Mouse (Mus musculus): ENCODE measurements around the gene Olig2. TPM values are rescaled to one million over a fixed set of nuclear protein-coding genes. Genes with fewer than 3 reads are reported as not detected.

Gene Olig2
- total RNA-seq (2012; rRNA removed) (not detected in 2 replicates), polyA plus RNA-seq (2012; ENCODE audit: insufficient read depth in 1 of 2, insufficient read length in 2 of 2, low read depth in 1 of 2, low replicate concordance in 2 of 2, missing spikeins in 1 of 2) (not detected)

GRCm38 (mm10) chr16:91225233-91226037, at the start of gene Olig2:
TSS of gene Olig2 (plus strand) at chr16:91225457.
- no peak within 1 kb of the TSS for H3K27ac ChIP-seq (ENCODE audit: control insufficient read depth, low read depth, low read length)
- H3K27me3 ChIP-seq (ENCODE audit: control insufficient read depth in 1 of 2, insufficient read depth in 2 of 2, low read length in 2 of 2), result no peaks in the 10 kb centered on the region
- no peaks in the 10 kb centered on the region for H3K4me1 ChIP-seq (ENCODE audit: control insufficient read depth in 1 of 2, insufficient read depth in 2 of 2, low read length in 2 of 2)
- no peaks in the 10 kb centered on the region for H3K79me2 ChIP-seq (ENCODE audit: control insufficient read depth, insufficient read depth, low read length, poor library complexity)
- no peaks in the 10 kb centered on the region for H3K9me3 ChIP-seq (replicated peaks; ENCODE audit: insufficient read depth, low read length)
- TF ChIP-seq POLR2AphosphoS2 (IDR thresholded peaks at IDR 0.05; ENCODE audit: low read length) (no peak), E2F4 (IDR thresholded peaks at IDR 0.05; ENCODE audit: borderline replicate concordance, low read depth, low read length) (no peak), RAD21 (IDR thresholded peaks at IDR 0.05; ENCODE audit: low read depth, low read length) (no peak), POLR2AphosphoS5 (IDR thresholded peaks at IDR 0.05; ENCODE audit: borderline replicate concordance, low read depth, low read length) (no peak), CTCF (IDR thresholded peaks at IDR 0.05 in 2 of 3, conservative IDR thresholded peaks at IDR 0.05 in 1 of 3; ENCODE audit: control insufficient read depth in 1 of 3, insufficient read depth in 1 of 3, low read depth in 2 of 3, low read length in 3 of 3, poor library complexity in 1 of 3, severe bottlenecking in 1 of 3) (no peak), TAL1 (IDR thresholded peaks at IDR 0.05; ENCODE audit: low read length) (no peak), TBP (IDR thresholded peaks at IDR 0.05; ENCODE audit: low read depth, low read length) (no peak), HCFC1 (IDR thresholded peaks at IDR 0.05; ENCODE audit: low read depth, low read length) (no peak)
- no peak within 1 kb of the TSS for H3K4me3 ChIP-seq (ENCODE audit: control insufficient read depth in 1 of 2, insufficient read depth in 1 of 2, low read depth in 2 of 2, low read length in 2 of 2)
- no peak for DNase-seq (ENCODE audit: low read depth, low spot score)
- no peak within 1 kb of the TSS for H3K9ac ChIP-seq (ENCODE audit: control insufficient read depth, low read depth, low read length, poor library complexity, severe bottlenecking)
- no peaks in the 10 kb centered on the region for H3K36me3 ChIP-seq (ENCODE audit: control insufficient read depth in 1 of 2, insufficient read depth in 2 of 2, low read length in 2 of 2)

- Histone ChIP-seq H3K9ac (ENCODE audit: control insufficient read depth, low read depth, low read length, poor library complexity, severe bottlenecking) (no peak overlapping the region), H3K79me2 (ENCODE audit: control insufficient read depth, insufficient read depth, low read length, poor library complexity) (no peaks in the 10 kb centered on the region), H3K36me3 (ENCODE audit: control insufficient read depth in 1 of 2, insufficient read depth in 2 of 2, low read length in 2 of 2) (no peaks in the 10 kb centered on the region), H3K4me3 (ENCODE audit: control insufficient read depth in 1 of 2, insufficient read depth in 1 of 2, low read depth in 2 of 2, low read length in 2 of 2) (no peak overlapping the region), H3K9me3 (replicated peaks; ENCODE audit: insufficient read depth, low read length) (no peaks in the 10 kb centered on the region), H3K27me3 (ENCODE audit: control insufficient read depth in 1 of 2, insufficient read depth in 2 of 2, low read length in 2 of 2) (peaks cover 7 to 12% of the 10 kb centered on the region in 2 experiments; a peak in 3 of 4 replicates), H3K27ac (ENCODE audit: control insufficient read depth, low read depth, low read length) (no peak overlapping the region), H3K4me1 (ENCODE audit: control insufficient read depth in 1 of 2, insufficient read depth in 2 of 2, low read length in 2 of 2) (no peaks in the 10 kb centered on the region)
- TF ChIP-seq ELF1 (IDR thresholded peaks at IDR 0.05; ENCODE audit: low read depth, low read length), result no peak
- no peak for TF ChIP-seq NELFE (IDR thresholded peaks at IDR 0.05; ENCODE audit: low read depth, low read length)
- TF ChIP-seq ZKSCAN1 (IDR thresholded peaks at IDR 0.05; ENCODE audit: low read depth, low read length), result no peak
- no peak for TF ChIP-seq CHD1 (IDR thresholded peaks at IDR 0.05; ENCODE audit: low read depth, low read length)
- TF ChIP-seq MAX (IDR thresholded peaks at IDR 0.05; ENCODE audit: low read length), result no peak
- TF ChIP-seq GATA1 (IDR thresholded peaks at IDR 0.05; ENCODE audit: low read depth, low read length), result no peak
- no peak for TF ChIP-seq CTCF (IDR thresholded peaks at IDR 0.05 in 2 of 3, conservative IDR thresholded peaks at IDR 0.05 in 1 of 3; ENCODE audit: control insufficient read depth in 1 of 3, insufficient read depth in 1 of 3, low read depth in 2 of 3, low read length in 3 of 3, poor library complexity in 1 of 3, severe bottlenecking in 1 of 3)
- TF ChIP-seq MYB (IDR thresholded peaks at IDR 0.05; ENCODE audit: low read depth, low read length), result no peak
- TF ChIP-seq POLR2AphosphoS2 (IDR thresholded peaks at IDR 0.05; ENCODE audit: low read length), result no peak
- no peak for TF ChIP-seq CHD2 (IDR thresholded peaks at IDR 0.05; ENCODE audit: low read length)
- TF ChIP-seq E2F4 (IDR thresholded peaks at IDR 0.05; ENCODE audit: borderline replicate concordance, low read depth, low read length), result no peak
- no peak for TF ChIP-seq USF2 (IDR thresholded peaks at IDR 0.05; ENCODE audit: borderline replicate concordance in 1 of 2, insufficient read depth in 1 of 2, low read depth in 1 of 2, low read length in 2 of 2)
- no peak for TF ChIP-seq TAL1 (IDR thresholded peaks at IDR 0.05; ENCODE audit: low read length)
- TF ChIP-seq BHLHE40 (IDR thresholded peaks at IDR 0.05; ENCODE audit: borderline replicate concordance, low read depth, low read length), result no peak
- TF ChIP-seq HCFC1 (IDR thresholded peaks at IDR 0.05; ENCODE audit: low read depth, low read length), result no peak
- no peak for TF ChIP-seq KAT2A (conservative IDR thresholded peaks at IDR 0.05; ENCODE audit: low read depth, low read length)
- DNase-seq (ENCODE audit: low read depth, low spot score), result no peak
These were observed 49.4 kb upstream of the Olig2 start for GRCm38 (mm10) chr16:91175892-91176291.

All from MEL (cell line).